ENCODE assay signal across 32 mouse cellular contexts in genomic region chr3:133428003-133428402, GRCm38 (mm10).
"Had no signal": no experiment of that assay in that cellular context is flagged by ENCODE, and none has a peak within 500 bp of the region (broad histone marks: within the 10 kb centered on the region; RNA-seq: fewer than 3 reads in every experiment).

No protein-coding gene starts in this region.

- H3K9me3 ChIP-seq: heart, embryonic 10.5 days; heart, embryonic 12.5 days; heart, embryonic 13.5 days; heart, embryonic 15.5 days; hindbrain, embryonic 10.5 days; hindbrain, embryonic 12.5 days; hindbrain, embryonic 13.5 days; hindbrain, embryonic 15.5 days; intestine, embryonic 15.5 days; kidney, embryonic 15.5 days had no signal

- H3K36me3 ChIP-seq: heart, embryonic 10.5 days; heart, embryonic 12.5 days; heart, embryonic 13.5 days; heart, embryonic 15.5 days; hindbrain, embryonic 10.5 days; hindbrain, embryonic 12.5 days; hindbrain, embryonic 13.5 days; hindbrain, embryonic 15.5 days; intestine, embryonic 15.5 days; kidney, embryonic 15.5 days had no signal

- H3K27ac ChIP-seq: heart, embryonic 10.5 days; heart, embryonic 13.5 days; heart, embryonic 15.5 days; hindbrain, embryonic 10.5 days; hindbrain, embryonic 12.5 days; hindbrain, embryonic 13.5 days; hindbrain, embryonic 14.5 days; hindbrain, embryonic 15.5 days; hindbrain, postnatal 0 days; intestine, embryonic 15.5 days; kidney, embryonic 15.5 days; kidney, postnatal 0 days; layer of hippocampus, adult 2 months; left cerebral cortex, adult 2 months had no signal

- H3K4me2 ChIP-seq: heart, embryonic 11.5 days; heart, embryonic 12.5 days; heart, embryonic 13.5 days; heart, embryonic 15.5 days; hindbrain, embryonic 12.5 days; hindbrain, embryonic 13.5 days; hindbrain, embryonic 14.5 days; hindbrain, embryonic 15.5 days; intestine, embryonic 15.5 days; kidney, embryonic 15.5 days had no signal

- H3K4me1 ChIP-seq: heart, embryonic 10.5 days; heart, embryonic 12.5 days; heart, embryonic 13.5 days; heart, embryonic 15.5 days; hindbrain, embryonic 10.5 days; hindbrain, embryonic 12.5 days; hindbrain, embryonic 13.5 days; hindbrain, embryonic 15.5 days; intestine, embryonic 15.5 days had no signal

- H3K4me3 ChIP-seq: heart, embryonic 10.5 days; heart, embryonic 12.5 days; heart, embryonic 13.5 days; heart, embryonic 15.5 days; hindbrain, embryonic 10.5 days; hindbrain, embryonic 12.5 days; hindbrain, embryonic 13.5 days; hindbrain, embryonic 15.5 days; intestine, embryonic 15.5 days; kidney, embryonic 15.5 days; layer of hippocampus, adult 2 months; left cerebral cortex, adult 2 months had no signal

- H3K27me3 ChIP-seq: heart, embryonic 12.5 days; heart, embryonic 13.5 days; heart, embryonic 15.5 days; hindbrain, embryonic 12.5 days; hindbrain, embryonic 13.5 days; hindbrain, embryonic 15.5 days; intestine, embryonic 15.5 days; kidney, embryonic 15.5 days had no signal

- H3K9ac ChIP-seq: heart, embryonic 12.5 days; heart, embryonic 13.5 days; heart, embryonic 15.5 days; hindbrain, embryonic 12.5 days; hindbrain, embryonic 13.5 days; hindbrain, embryonic 14.5 days; hindbrain, embryonic 15.5 days; intestine, embryonic 15.5 days; kidney, embryonic 15.5 days had no signal

- DNase-seq: heart, postnatal 10 days; heart, postnatal 14 days; heart, postnatal 36 days; heart, postnatal 4 days; kidney, adult 11 months; kidney, adult 18-20 months; kidney, adult 2 months; kidney, adult 8-10 months; kidney, adult 9 months; kidney, postnatal 10 days; kidney, postnatal 14 days; kidney, postnatal 25 days; kidney, postnatal 36 days; kidney, postnatal 4 days; layer of hippocampus, adult 9-11 months; layer of hippocampus, postnatal 36 days had no signal
